Mouse (Mus musculus): Measurements from ENCODE around the gene Gps2. TPM values are rescaled to one million over a fixed set of nuclear protein-coding genes. Genes with fewer than 3 reads are reported as not detected.
"Not testable (repeated sequence)": the region's sequence is repeated elsewhere in the genome, so short reads cannot be mapped to it uniquely, and the experiment has no call there.

The Gps2 gene
- polyA plus RNA-seq, 1 experiment = 272 TPM

- 98% methylated on average over 2 of the region's 2 CpGs for WGBS
Measured at GRCm38 (mm10) chr11:69927501-69927900, 13.8 kb downstream of the Gps2 start.

GRCm38 (mm10) chr11:69929712-69930111, 16.0 kb downstream of the Gps2 start:
- 68% methylated on average over 4 of the region's 4 CpGs for WGBS
- Histone ChIP-seq H3K4me1 (replicated peaks; ENCODE audit: control insufficient read depth, insufficient read depth, low read length) (peaks cover 20% of the 10 kb centered on the region), H3K27ac (ENCODE audit: control insufficient read depth, insufficient read depth, low read length) (no peak overlapping the region), H3K36me3 (ENCODE audit: control insufficient read depth, insufficient read depth, low read length) (no peaks in the 10 kb centered on the region), H3K4me3 (ENCODE audit: control insufficient read depth, insufficient read depth, low read length) (no peak overlapping the region), H3K27me3 (ENCODE audit: control insufficient read depth, insufficient read depth, low read length) (no peaks in the 10 kb centered on the region)
- TF ChIP-seq POLR2A (IDR thresholded peaks at IDR 0.05; ENCODE audit: control insufficient read depth, extremely low read depth, insufficient read depth, low read length, poor library complexity) = no peak
- no peak for TF ChIP-seq CTCF (IDR thresholded peaks at IDR 0.05; ENCODE audit: borderline replicate concordance, control insufficient read depth, extremely low read depth, insufficient read depth, low read length, poor library complexity)
- DNase-seq = no peak

More at GRCm38 (mm10) chr11:69927501-69927900, 13.8 kb downstream of the Gps2 start:
- TF ChIP-seq POLR2A (IDR thresholded peaks at IDR 0.05; ENCODE audit: control insufficient read depth, extremely low read depth, insufficient read depth, low read length, poor library complexity) (no peak), CTCF (IDR thresholded peaks at IDR 0.05; ENCODE audit: borderline replicate concordance, control insufficient read depth, extremely low read depth, insufficient read depth, low read length, poor library complexity) (no peak)
- no peak for DNase-seq
- H3K27me3 ChIP-seq (ENCODE audit: control insufficient read depth, insufficient read depth, low read length) = no peaks in the 10 kb centered on the region
- H3K4me3 ChIP-seq (ENCODE audit: control insufficient read depth, insufficient read depth, low read length) = no peak overlapping the region
- H3K27ac ChIP-seq (ENCODE audit: control insufficient read depth, insufficient read depth, low read length) = no peak overlapping the region
- H3K4me1 ChIP-seq (replicated peaks; ENCODE audit: control insufficient read depth, insufficient read depth, low read length) = peaks cover 12% of the 10 kb centered on the region
- no peaks in the 10 kb centered on the region for H3K36me3 ChIP-seq (ENCODE audit: control insufficient read depth, insufficient read depth, low read length)

GRCm38 (mm10) chr11:69930176-69930575, 16.5 kb downstream of the Gps2 start:
- DNase-seq; H3K36me3 ChIP-seq (ENCODE audit: control insufficient read depth, insufficient read depth, low read length); H3K27me3 ChIP-seq (ENCODE audit: control insufficient read depth, insufficient read depth, low read length); H3K4me3 ChIP-seq (ENCODE audit: control insufficient read depth, insufficient read depth, low read length); H3K27ac ChIP-seq (ENCODE audit: control insufficient read depth, insufficient read depth, low read length): not testable (repeated sequence)
- peaks cover 22% of the 10 kb centered on the region for H3K4me1 ChIP-seq (replicated peaks; ENCODE audit: control insufficient read depth, insufficient read depth, low read length)
- WGBS = 96% methylated on average over 8 of the region's 8 CpGs

GRCm38 (mm10) chr11:69930967-69931537, 17.4 kb downstream of the Gps2 start:
- WGBS = 13% methylated on average over 3 of the region's 3 CpGs
- no peak for TF ChIP-seq POLR2A (IDR thresholded peaks at IDR 0.05; ENCODE audit: control insufficient read depth, extremely low read depth, insufficient read depth, low read length, poor library complexity)
- TF ChIP-seq CTCF (IDR thresholded peaks at IDR 0.05; ENCODE audit: borderline replicate concordance, control insufficient read depth, extremely low read depth, insufficient read depth, low read length, poor library complexity) = no peak
- Histone ChIP-seq H3K4me3 (ENCODE audit: control insufficient read depth, insufficient read depth, low read length) (peak overlapping the region; percentile 21), H3K27me3 (ENCODE audit: control insufficient read depth, insufficient read depth, low read length) (no peaks in the 10 kb centered on the region), H3K4me1 (replicated peaks; ENCODE audit: control insufficient read depth, insufficient read depth, low read length) (peaks cover 29% of the 10 kb centered on the region), H3K36me3 (ENCODE audit: control insufficient read depth, insufficient read depth, low read length) (no peaks in the 10 kb centered on the region), H3K27ac (ENCODE audit: control insufficient read depth, insufficient read depth, low read length) (peak overlapping the region; percentile 91)
- peak; percentile 31 for DNase-seq

- 22% methylated on average over 8 of the region's 8 CpGs for WGBS
- peak overlapping the region; percentile 91; the same call in 1 of the 2 replicates for H3K27ac ChIP-seq (ENCODE audit: control insufficient read depth, insufficient read depth, low read length)
Measured at GRCm38 (mm10) chr11:69931769-69932168, 18.1 kb downstream of the Gps2 start.

GRCm38 (mm10) chr11:69932254-69932653, 18.6 kb downstream of the Gps2 start:
- WGBS = 68% methylated on average over 3 of the region's 3 CpGs
- Histone ChIP-seq H3K27ac (ENCODE audit: control insufficient read depth, insufficient read depth, low read length) (peak overlapping the region; percentile 91; the same call in 1 of the 2 replicates), H3K4me1 (replicated peaks; ENCODE audit: control insufficient read depth, insufficient read depth, low read length) (peaks cover 39% of the 10 kb centered on the region), H3K4me3 (ENCODE audit: control insufficient read depth, insufficient read depth, low read length) (no peak overlapping the region), H3K27me3 (ENCODE audit: control insufficient read depth, insufficient read depth, low read length) (no peaks in the 10 kb centered on the region), H3K36me3 (ENCODE audit: control insufficient read depth, insufficient read depth, low read length) (no peaks in the 10 kb centered on the region)
- peak; percentile 48 for DNase-seq
- no peak for TF ChIP-seq POLR2A (IDR thresholded peaks at IDR 0.05; ENCODE audit: control insufficient read depth, extremely low read depth, insufficient read depth, low read length, poor library complexity)
- TF ChIP-seq CTCF (IDR thresholded peaks at IDR 0.05; ENCODE audit: borderline replicate concordance, control insufficient read depth, extremely low read depth, insufficient read depth, low read length, poor library complexity) = no peak

More at GRCm38 (mm10) chr11:69931769-69932168, 18.1 kb downstream of the Gps2 start:
- Histone ChIP-seq H3K36me3 (ENCODE audit: control insufficient read depth, insufficient read depth, low read length) (no peaks in the 10 kb centered on the region), H3K27me3 (ENCODE audit: control insufficient read depth, insufficient read depth, low read length) (no peaks in the 10 kb centered on the region), H3K4me3 (ENCODE audit: control insufficient read depth, insufficient read depth, low read length) (no peak overlapping the region), H3K4me1 (replicated peaks; ENCODE audit: control insufficient read depth, insufficient read depth, low read length) (peaks cover 36% of the 10 kb centered on the region)
- TF ChIP-seq CTCF (IDR thresholded peaks at IDR 0.05; ENCODE audit: borderline replicate concordance, control insufficient read depth, extremely low read depth, insufficient read depth, low read length, poor library complexity) (no peak), POLR2A (IDR thresholded peaks at IDR 0.05; ENCODE audit: control insufficient read depth, extremely low read depth, insufficient read depth, low read length, poor library complexity) (no peak)
- no peak for DNase-seq

GRCm38 (mm10) chr11:69933066-69933465, 19.4 kb downstream of the Gps2 start:
- no peaks in the 10 kb centered on the region for H3K27me3 ChIP-seq (ENCODE audit: control insufficient read depth, insufficient read depth, low read length)
- peaks cover 39% of the 10 kb centered on the region for H3K4me1 ChIP-seq (replicated peaks; ENCODE audit: control insufficient read depth, insufficient read depth, low read length)
- WGBS = 10% methylated on average over 4 of the region's 4 CpGs
- no peak for DNase-seq
- no peak overlapping the region for H3K4me3 ChIP-seq (ENCODE audit: control insufficient read depth, insufficient read depth, low read length)
- H3K27ac ChIP-seq (ENCODE audit: control insufficient read depth, insufficient read depth, low read length) = no peak overlapping the region
- H3K36me3 ChIP-seq (ENCODE audit: control insufficient read depth, insufficient read depth, low read length) = no peaks in the 10 kb centered on the region
- no peak for TF ChIP-seq POLR2A (IDR thresholded peaks at IDR 0.05; ENCODE audit: control insufficient read depth, extremely low read depth, insufficient read depth, low read length, poor library complexity)
- TF ChIP-seq CTCF (IDR thresholded peaks at IDR 0.05; ENCODE audit: borderline replicate concordance, control insufficient read depth, extremely low read depth, insufficient read depth, low read length, poor library complexity) = no peak

Data from thymus, adult 2 months (tissue).